Mouse (Mus musculus) CH12.LX (cell line): Measurements from ENCODE around the gene Reln. TPM values are rescaled to one million over a fixed set of nuclear protein-coding genes. Genes with fewer than 3 reads are reported as not detected.

Experiments
- DNase-seq: peaks from one replicate; pipeline ENCODE4 v3.0.0-alpha.2; 2013; ENCODE audit errors: extremely low read depth
- H3K27ac ChIP-seq: 2 replicates; pipeline ENCODE4 v1.5.1; 2012; ENCODE audit warnings: low read depth, mild to moderate bottlenecking, control low read depth, moderate library complexity; ENCODE audit not compliant: insufficient read depth
- H3K27me3 ChIP-seq: replicated peaks from 2 replicates; pipeline ENCODE3; 2012; ENCODE audit warnings: inconsistent platforms
- H3K36me3 ChIP-seq, 2 experiments: replicated peaks in 1 of 2; 2 replicates each; pipeline versions ENCODE3 to v1.6.1; 2012; ENCODE audit warnings: inconsistent platforms in 1 of 2, low read length in 1 of 2, mild to moderate bottlenecking in 1 of 2, mixed read lengths in 1 of 2, moderate library complexity in 1 of 2; ENCODE audit not compliant: control insufficient read depth in 1 of 2, insufficient read depth in 1 of 2
- H3K4me1 ChIP-seq, 2 experiments: 2 replicates each; pipeline ENCODE4 v1.6.1; 2012; ENCODE audit warnings: inconsistent platforms in 1 of 2, moderate library complexity in 1 of 2; ENCODE audit not compliant: insufficient read depth in 2 of 2, control insufficient read depth in 1 of 2
- H3K4me2 ChIP-seq: 2 replicates; pipeline ENCODE4 v1.6.1; 2012; ENCODE audit warnings: low read depth, mild to moderate bottlenecking, control low read depth; ENCODE audit not compliant: poor library complexity, insufficient read depth, severe bottlenecking
- H3K4me3 ChIP-seq, 3 experiments: fragments of 150-350 bp in 1 of 3; sonication (generic) in 1 of 3; replicated peaks in 1 of 3; 2 replicates each; pipeline versions ENCODE3 to v1.5.1; 2011 to 2012; ENCODE audit warnings: low read depth in 2 of 3, low read length in 2 of 3, mild to moderate bottlenecking in 2 of 3, moderate library complexity in 2 of 3, control low read depth in 1 of 3, improper control_type of control experiment in 1 of 3, inconsistent platforms in 1 of 3, mixed read lengths in 1 of 3; ENCODE audit not compliant: poor library complexity in 1 of 3
- H3K79me2 ChIP-seq: replicated peaks from 2 replicates; pipeline ENCODE4 v1.6.1; 2012; ENCODE audit warnings: mild to moderate bottlenecking, moderate library complexity; ENCODE audit not compliant: control insufficient read depth, poor library complexity, insufficient read depth, severe bottlenecking; ENCODE audit errors: extremely low read depth
- H3K9ac ChIP-seq: 2 replicates; pipeline ENCODE4 v1.6.1; 2012; ENCODE audit warnings: low read depth, mild to moderate bottlenecking, control low read depth, moderate library complexity; ENCODE audit not compliant: insufficient read depth
- H3K9me3 ChIP-seq: replicated peaks from 2 replicates; pipeline ENCODE3; 2012; ENCODE audit warnings: low read length, inconsistent platforms, mixed read lengths
- BHLHE40 ChIP-seq: IDR thresholded peaks from 2 replicates; pipeline ENCODE4 v1.6.1; 2011; ENCODE audit warnings: mild to moderate bottlenecking, low read depth, low read length, improper control_type of control experiment
- CHD1 ChIP-seq: IDR thresholded peaks from 2 replicates; pipeline ENCODE4 v1.6.1; 2012; ENCODE audit warnings: low read depth, low read length, improper control_type of control experiment, inconsistent platforms
- CTCF ChIP-seq, 2 experiments: IDR thresholded peaks in 1 of 2; conservative IDR thresholded peaks in 1 of 2; 2 replicates each; pipeline ENCODE4 v1.5.1; 2011 to 2012; ENCODE audit warnings: low read depth in 2 of 2, low read length in 2 of 2, improper control_type of control experiment in 1 of 2, inconsistent platforms in 1 of 2, mild to moderate bottlenecking in 1 of 2, moderate library complexity in 1 of 2
- E2F4 ChIP-seq: IDR thresholded peaks from 2 replicates; pipeline ENCODE4 v1.6.1; 2011; ENCODE audit warnings: low read depth, low read length, improper control_type of control experiment; ENCODE audit not compliant: insufficient replicate concordance
- ELF1 ChIP-seq: IDR thresholded peaks from 2 replicates; pipeline ENCODE4 v1.6.1; 2014; ENCODE audit warnings: low read depth, mild to moderate bottlenecking, inconsistent platforms, low read length, improper control_type of control experiment
- HCFC1 ChIP-seq: IDR thresholded peaks from 2 replicates; pipeline ENCODE4 v1.6.1; 2012; ENCODE audit warnings: low read depth, mild to moderate bottlenecking, inconsistent platforms, low read length, improper control_type of control experiment
- MAFK ChIP-seq: IDR thresholded peaks from 2 replicates; pipeline ENCODE4 v1.6.1; 2011; ENCODE audit warnings: low read length, improper control_type of control experiment; ENCODE audit not compliant: insufficient replicate concordance
- MXI1 ChIP-seq: IDR thresholded peaks from 2 replicates; pipeline ENCODE4 v1.6.1; 2011; ENCODE audit warnings: mild to moderate bottlenecking, low read depth, low read length, improper control_type of control experiment
- NRF1 ChIP-seq: IDR thresholded peaks from 2 replicates; pipeline ENCODE4 v1.6.1; 2014; ENCODE audit warnings: low read depth, mild to moderate bottlenecking, inconsistent platforms, low read length, improper control_type of control experiment, moderate library complexity
- POLR2A ChIP-seq: IDR thresholded peaks from 2 replicates; pipeline ENCODE4 v1.6.1; 2011; ENCODE audit warnings: low read depth, mild to moderate bottlenecking, improper control_type of control experiment, low read length
- POLR2AphosphoS2 ChIP-seq: IDR thresholded peaks from 2 replicates; pipeline ENCODE4 v1.6.1; 2011; ENCODE audit warnings: low read depth, low read length, improper control_type of control experiment
- SMC3 ChIP-seq: IDR thresholded peaks from 2 replicates; pipeline ENCODE4 v1.6.1; 2011; ENCODE audit warnings: low read depth, low read length, improper control_type of control experiment
- ZC3H11A ChIP-seq: IDR thresholded peaks from 2 replicates; pipeline ENCODE4 v1.6.1; 2012; ENCODE audit warnings: low read depth, mild to moderate bottlenecking, inconsistent platforms, low read length, improper control_type of control experiment
- ZKSCAN1 ChIP-seq: IDR thresholded peaks from 2 replicates; pipeline ENCODE4 v1.6.1; 2012; ENCODE audit warnings: low read depth, inconsistent platforms, low read length, improper control_type of control experiment, borderline replicate concordance
- ZMIZ1 ChIP-seq: IDR thresholded peaks from 2 replicates; pipeline ENCODE4 v1.6.1; 2012; ENCODE audit warnings: low read depth, mild to moderate bottlenecking, inconsistent platforms, low read length, improper control_type of control experiment
- ZNF384 ChIP-seq: IDR thresholded peaks from 2 replicates; pipeline ENCODE4 v1.6.1; 2012; ENCODE audit warnings: low read depth, low read length, improper control_type of control experiment, inconsistent platforms
- dilution Hi-C: fragments of 300-500 bp; cut with MboI; formaldehyde crosslinking; loops from 2 replicates; pipeline ENCODE4 v1.14.3; 2020; ENCODE audit warnings: low sequenced_read_pairs; ENCODE audit not compliant: extremely low pct_unique_long_range_greater_than_20kb, extremely low pct_ligation_motif_present
- in situ Hi-C: fragments of 300-500 bp; cut with MboI; formaldehyde crosslinking; loops from 3 replicates; pipeline ENCODE4 v1.14.3; 2019; ENCODE audit warnings: low sequenced_read_pairs, low pct_ligation_motif_present, low pct_unique_long_range_greater_than_20kb, mixed read lengths
- polyA plus RNA-seq: library from polyadenylated mRNA; unstranded; fragments of >175 nt; gene quantifications from 2 replicates; pipeline ENCODE4 v1.2.1, GENCODE M21; 2012; ENCODE audit warnings: low read depth; ENCODE audit not compliant: insufficient read length
- total RNA-seq, 2 experiments: library from RNA; depleted of rRNA; stranded (reverse); fragments of 300-350 nt in 1 of 2; fragments of >200 nt in 1 of 2; gene quantifications; 2 replicates each; pipeline ENCODE4 v1.2.3; 2012 to 2014

The Reln gene
- total and polyA plus RNA-seq, 3 experiments = 0.03 to 0.04 TPM; not detected in 1

DNA sequence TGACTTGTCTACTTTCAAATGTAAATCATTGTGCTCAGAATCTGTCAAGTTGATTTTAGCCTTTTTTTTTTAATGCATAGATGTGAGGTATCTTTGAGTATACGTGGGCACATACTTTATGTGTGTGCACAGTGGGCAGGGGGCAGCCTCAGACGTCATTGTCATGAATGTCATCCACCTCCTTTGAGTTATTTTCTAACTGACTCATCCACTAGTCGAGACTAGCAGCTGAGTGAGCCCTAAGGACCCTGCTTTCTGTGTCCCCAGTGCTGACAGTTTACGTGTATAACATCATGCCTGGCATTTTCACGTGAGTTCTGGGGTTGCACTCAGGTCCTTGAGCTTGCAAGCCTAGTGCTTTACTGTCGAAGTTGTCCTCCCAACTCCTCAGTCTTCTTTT is 443.6 kb downstream of the Reln start:
- Histone ChIP-seq H3K27ac (no peak overlapping the region), H3K4me1 (peaks cover 3% of the 10 kb centered on the region in 2 experiments; a peak in 3 of 4 replicates), H3K9me3 (no peaks in the 10 kb centered on the region), H3K9ac (no peak overlapping the region), H3K36me3 (no peaks in the 10 kb centered on the region), H3K27me3 (no peaks in the 10 kb centered on the region), H3K4me2 (no peak overlapping the region), H3K4me3 (no peak overlapping the region), H3K79me2 (no peaks in the 10 kb centered on the region)
- in situ Hi-C loops = no loop called here
- no peak for DNase-seq
- TF ChIP-seq E2F4 (no peak), CTCF (conservative IDR thresholded peaks at IDR 0.05 in 1 of 2, IDR thresholded peaks at IDR 0.05 in 1 of 2; ENCODE audit: low read depth in 2 of 2, low read length in 2 of 2) (no peak), ELF1 (no peak), HCFC1 (no peak), NRF1 (no peak), BHLHE40 (no peak), CHD1 (no peak), ZKSCAN1 (no peak), ZMIZ1 (no peak), POLR2AphosphoS2 (no peak), SMC3 (no peak), POLR2A (no peak)
- dilution Hi-C loops = no loop called here

- TF ChIP-seq MAFK (no peak), ELF1 (no peak), ZC3H11A (no peak), NRF1 (no peak), POLR2AphosphoS2 (no peak), SMC3 (no peak), MXI1 (no peak), ZNF384 (no peak), ZKSCAN1 (no peak), E2F4 (no peak)
- dilution Hi-C loops = no loop called here
- no peaks in the 10 kb centered on the region for H3K27me3 ChIP-seq
- no peaks in the 10 kb centered on the region for H3K36me3 ChIP-seq
- no peaks in the 10 kb centered on the region for H3K9me3 ChIP-seq
- no peak for DNase-seq
- H3K4me1 ChIP-seq = peaks cover 3% of the 10 kb centered on the region in 2 experiments; a peak in 3 of 4 replicates
- no peak overlapping the region for H3K4me2 ChIP-seq
- H3K4me3 ChIP-seq = no peak overlapping the region
- in situ Hi-C loops = no loop called here
- no peak overlapping the region for H3K27ac ChIP-seq
- no peaks in the 10 kb centered on the region for H3K79me2 ChIP-seq
- no peak overlapping the region for H3K9ac ChIP-seq
Observed at GRCm38 (mm10) chr5:21898875-21899274, 445.6 kb downstream of the Reln start.
